Mouse (Mus musculus) thymus, adult 2 months (tissue): Measurements from ENCODE around the gene Scimp. TPM values are rescaled to one million over a fixed set of nuclear protein-coding genes. Genes with fewer than 3 reads are reported as not detected.
A peak's percentile ranks its signal among the peaks of the same experiment; 100 is the strongest.

ENCODE experiments used
- DNase-seq: peaks from one replicate; pipeline ENCODE4 v3.0.0; 2021
- H3K27ac ChIP-seq: fragments of 200-500 bp; 2 replicates; pipeline ENCODE4 v1.5.1; 2012; ENCODE audit warnings: low read length, control low read depth; ENCODE audit not compliant: control insufficient read depth, insufficient read depth
- H3K27me3 ChIP-seq: fragments of 200-500 bp; 2 replicates; pipeline ENCODE4 v1.6.1; 2012; ENCODE audit warnings: mild to moderate bottlenecking, low read length, moderate library complexity, mixed read lengths; ENCODE audit not compliant: control insufficient read depth, insufficient read depth
- H3K36me3 ChIP-seq: fragments of 200-500 bp; 2 replicates; pipeline ENCODE4 v1.6.1; 2012; ENCODE audit warnings: mild to moderate bottlenecking, low read length, moderate library complexity; ENCODE audit not compliant: control insufficient read depth, insufficient read depth
- H3K4me1 ChIP-seq: fragments of 200-500 bp; replicated peaks from 2 replicates; pipeline ENCODE4 v1.6.1; 2012; ENCODE audit warnings: low read length; ENCODE audit not compliant: control insufficient read depth, insufficient read depth
- H3K4me3 ChIP-seq: fragments of 200-500 bp; 2 replicates; pipeline ENCODE4 v1.5.1; 2012; ENCODE audit warnings: mild to moderate bottlenecking, low read length, control low read depth, moderate library complexity; ENCODE audit not compliant: control insufficient read depth, insufficient read depth
- CTCF ChIP-seq: fragments of 200-500 bp; IDR thresholded peaks from 2 replicates; pipeline ENCODE4 v1.5.1; 2012; ENCODE audit warnings: mild to moderate bottlenecking, control low read depth, low read length, moderate library complexity, borderline replicate concordance; ENCODE audit not compliant: control insufficient read depth, poor library complexity, insufficient read depth; ENCODE audit errors: extremely low read depth
- POLR2A ChIP-seq: fragments of 200-500 bp; IDR thresholded peaks from 2 replicates; pipeline ENCODE4 v1.6.1; 2012; ENCODE audit warnings: mild to moderate bottlenecking, low read length, control low read depth, moderate library complexity; ENCODE audit not compliant: control insufficient read depth, poor library complexity, insufficient read depth; ENCODE audit errors: extremely low read depth
- WGBS: fragments of 180-500 bp; shearing (Covaris S2); methylation state at CpG from one replicate; pipeline ENCODE4 v1.1.7; 2018; 5-methylcytosine and 5-hydroxymethylcytosine counted together
- polyA plus RNA-seq: library from polyadenylated mRNA; depleted of rRNA; stranded (reverse); fragments of >200 nt; gene quantifications from 2 replicates; pipeline ENCODE4 v1.2.3, GENCODE M21; 2012; rRNA removed

The Scimp gene
- polyA plus RNA-seq = 2.4 and 3.1 TPM in 2 replicates

DNA sequence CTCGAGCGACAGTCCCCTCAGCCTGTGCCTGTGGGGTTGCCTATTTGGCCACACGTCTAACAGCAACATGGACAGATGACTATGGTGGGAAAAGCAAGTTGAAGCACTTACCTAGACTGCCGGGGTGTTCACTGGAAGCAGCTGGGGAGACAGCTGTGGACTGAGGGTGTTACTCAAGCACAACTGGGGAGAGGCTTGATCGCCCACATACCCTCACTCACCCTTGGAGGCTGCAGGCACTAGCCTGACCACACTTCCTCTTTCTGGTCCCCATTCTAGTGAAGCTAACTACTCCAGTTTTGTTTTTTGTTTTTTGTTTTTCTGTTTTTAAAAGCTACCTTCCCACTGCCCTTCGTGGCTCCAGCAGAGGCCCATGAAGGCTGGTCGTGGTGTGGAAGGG, at the start of gene Scimp:
TSS of gene Scimp (minus strand) at position 222 of the 400 bp plus-strand sequence.
- Histone ChIP-seq H3K4me1 (no peaks in the 10 kb centered on the region), H3K27ac (no peak within 1 kb of the TSS), H3K4me3 (no peak within 1 kb of the TSS), H3K36me3 (no peaks in the 10 kb centered on the region), H3K27me3 (no peaks in the 10 kb centered on the region)
- TF ChIP-seq POLR2A (no peak), CTCF (no peak)
- WGBS = 22% methylated on average over 7 of the region's 7 CpGs
- no peak for DNase-seq

DNA sequence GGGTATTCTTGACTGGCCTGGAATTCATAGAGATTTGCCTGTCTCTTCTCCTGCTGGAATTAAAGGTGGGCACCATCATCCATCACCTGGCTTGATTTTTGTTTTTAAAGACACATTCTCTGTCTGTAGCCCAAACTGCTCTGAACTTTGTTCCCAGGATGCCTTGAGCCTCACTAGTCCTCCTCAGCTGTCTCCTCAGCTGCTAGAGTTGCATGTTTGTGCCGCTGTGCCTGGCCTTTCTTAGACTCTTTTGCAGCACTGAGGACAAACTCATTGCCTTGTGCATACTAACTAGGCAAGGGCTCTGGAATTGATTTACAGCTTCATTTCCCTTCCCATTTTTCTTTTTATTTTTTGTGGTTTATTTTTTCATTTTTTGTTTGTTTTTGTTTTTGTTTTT, 48.0 kb upstream of the Scimp start:
- no peak for DNase-seq
- Histone ChIP-seq H3K4me3 (no peak overlapping the region), H3K4me1 (no peaks in the 10 kb centered on the region), H3K36me3 (no peaks in the 10 kb centered on the region), H3K27ac (no peak overlapping the region), H3K27me3 (no peaks in the 10 kb centered on the region)
- 96% methylated on average over 1 of the region's 1 CpGs for WGBS
- TF ChIP-seq POLR2A (no peak), CTCF (no peak)

DNA sequence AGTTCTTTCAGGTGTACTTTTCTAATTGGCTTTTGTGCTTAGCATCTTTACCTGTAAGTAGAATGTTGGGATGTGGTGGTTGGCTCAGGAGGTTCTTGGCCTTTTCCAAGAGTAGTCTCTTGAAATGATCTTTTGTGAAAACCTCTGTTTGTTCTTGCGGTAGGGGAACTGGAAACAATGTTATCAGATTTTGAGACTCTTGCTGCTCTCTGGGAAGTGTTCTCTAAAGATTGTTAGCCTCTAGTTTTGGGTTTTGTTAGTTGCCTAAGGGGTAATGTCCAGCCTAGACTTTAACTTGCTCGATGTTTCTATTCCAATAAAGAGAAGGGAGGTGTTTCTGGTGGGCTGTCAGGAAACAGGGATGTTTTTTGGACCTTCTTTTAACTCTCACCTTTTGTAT, 33.6 kb upstream of the Scimp start:
- Histone ChIP-seq H3K27ac (no peak overlapping the region), H3K4me3 (no peak overlapping the region), H3K27me3 (no peaks in the 10 kb centered on the region), H3K4me1 (peaks cover 13% of the 10 kb centered on the region), H3K36me3 (no peaks in the 10 kb centered on the region)
- DNase-seq = no peak
- WGBS = 24% methylated on average over 2 of the region's 2 CpGs
- no peak for TF ChIP-seq CTCF
- no peak for TF ChIP-seq POLR2A

DNA sequence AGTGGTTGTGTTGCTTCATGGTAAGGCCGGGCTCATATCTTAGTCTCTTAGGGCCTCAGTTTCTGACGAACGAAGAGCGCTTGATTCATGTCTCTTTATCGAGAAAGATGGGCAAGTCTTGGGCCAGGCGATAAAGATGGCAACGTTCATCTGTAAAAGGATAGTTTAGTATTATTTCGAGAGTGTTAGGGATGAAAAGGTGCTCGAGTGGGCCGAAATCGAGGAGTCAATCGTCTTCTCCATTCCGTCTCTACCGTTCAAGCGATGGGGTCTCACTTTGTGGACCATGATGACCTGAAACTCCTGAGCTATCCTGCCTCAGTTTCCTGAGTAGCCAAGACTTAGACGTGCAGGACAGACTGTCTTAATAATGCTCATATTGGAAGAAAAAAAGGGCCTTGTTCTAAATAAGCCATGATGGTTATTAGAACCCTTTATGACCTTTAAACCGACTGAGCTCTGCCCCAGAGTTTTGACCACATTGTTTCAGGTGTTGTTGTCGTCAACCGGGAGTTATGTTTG, 33.1 kb upstream of the Scimp start:
- Histone ChIP-seq H3K4me1 (peaks cover 13% of the 10 kb centered on the region), H3K27ac (no peak overlapping the region), H3K27me3 (no peaks in the 10 kb centered on the region), H3K4me3 (peak overlapping the region; percentile 82), H3K36me3 (no peaks in the 10 kb centered on the region)
- TF ChIP-seq POLR2A (no peak), CTCF (no peak)
- no peak for DNase-seq
- WGBS = 13% methylated on average over 19 of the region's 19 CpGs

DNA sequence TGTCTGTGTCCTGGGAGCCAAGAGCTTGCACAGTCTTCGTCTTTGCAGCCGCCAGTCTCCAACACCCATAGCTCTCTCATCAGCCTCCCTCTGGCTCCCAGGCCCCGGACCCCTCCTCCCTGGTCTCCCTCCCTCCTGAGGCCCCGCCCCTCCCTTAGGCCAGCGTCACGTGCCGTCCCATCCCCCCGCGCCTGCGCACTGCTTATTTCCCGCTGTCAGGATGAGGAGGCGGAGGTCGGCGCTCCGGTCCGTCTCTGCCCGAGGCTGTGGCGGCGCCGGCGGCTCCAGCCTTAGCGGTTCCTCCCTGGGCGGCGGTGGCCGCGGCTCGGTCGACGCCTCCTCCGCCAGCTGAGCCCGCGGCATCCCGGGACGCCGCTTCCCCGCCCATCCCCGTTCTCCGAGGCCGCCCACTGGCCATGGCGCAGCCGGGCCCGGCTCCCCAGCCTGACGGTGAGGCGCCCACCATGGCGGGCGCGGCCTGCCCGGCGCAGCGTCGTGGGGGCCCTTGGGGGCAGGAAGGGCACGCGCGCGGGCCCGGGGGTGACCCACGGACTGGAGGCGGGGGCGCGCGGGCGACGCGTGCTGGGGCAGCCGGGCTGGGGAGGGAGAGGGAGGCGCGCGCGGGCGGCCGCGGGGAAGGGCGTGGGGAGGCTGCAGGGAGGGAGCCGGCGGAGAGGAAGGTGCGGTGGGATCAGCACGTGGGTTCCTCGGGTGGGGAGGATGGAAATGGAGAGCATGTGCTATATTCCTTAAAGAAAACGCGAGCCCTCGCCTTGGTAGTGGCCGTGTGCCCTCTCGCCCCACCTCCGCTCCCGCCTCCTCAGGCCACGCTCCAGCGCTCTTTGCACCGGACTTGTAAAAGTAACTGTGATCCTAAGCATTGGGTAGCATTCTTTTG, 32.4 kb upstream of the Scimp start, which contains the start of gene Rabep1:
TSS of gene Rabep1 (plus strand) at position 220 of the 898 bp plus-strand sequence.
- peak; percentile 79 for TF ChIP-seq POLR2A
- peak; percentile 49; the same call in 1 of the 2 replicates for TF ChIP-seq CTCF
- H3K4me3 ChIP-seq = peak within 1 kb of the TSS; percentile 82
- WGBS = 1% methylated on average over 86 of the region's 88 CpGs

DNA sequence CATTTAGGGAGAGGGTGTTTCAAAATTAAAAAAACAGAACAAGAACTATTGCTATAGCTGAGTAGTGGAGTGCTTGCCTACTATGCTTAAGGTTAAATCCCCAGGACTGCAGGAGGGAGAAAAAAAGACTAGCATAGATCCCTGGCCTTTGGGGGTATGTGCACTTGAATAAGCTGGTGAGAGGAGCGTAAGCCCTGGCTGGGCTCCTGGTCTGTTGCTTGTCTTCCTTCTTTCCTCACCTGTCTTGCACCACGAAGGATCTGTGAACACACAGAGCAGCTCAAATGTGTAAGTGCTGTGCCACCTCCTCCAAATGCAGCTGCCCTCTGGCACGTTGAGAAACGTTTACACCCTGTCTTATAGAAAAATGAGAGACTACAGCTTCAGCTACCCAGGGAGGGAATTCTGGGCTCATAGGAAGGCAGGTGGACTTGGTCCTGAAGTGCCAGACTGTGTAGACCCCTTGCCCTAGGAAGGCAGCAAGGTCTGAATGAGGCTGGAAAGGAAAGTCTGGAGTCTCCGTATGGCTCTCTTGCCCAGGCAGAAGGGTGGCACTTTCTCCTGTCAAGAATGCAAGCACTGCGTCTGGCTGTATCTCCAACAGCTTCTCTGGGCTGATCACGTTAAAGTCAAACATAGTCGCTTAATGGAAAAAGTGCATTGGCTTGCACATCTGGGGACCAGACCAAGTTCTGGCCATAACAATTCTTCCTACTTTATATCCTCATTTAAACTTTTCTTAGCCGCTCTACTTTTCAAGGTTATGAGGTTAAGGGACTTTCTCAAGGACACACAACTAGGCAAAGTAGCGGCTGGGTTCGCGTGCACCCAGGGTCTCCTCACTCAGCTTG, 31.5 kb upstream of the Scimp start:
- WGBS = 47% methylated on average over 12 of the region's 12 CpGs
- Histone ChIP-seq H3K4me1 (peaks cover 13% of the 10 kb centered on the region), H3K4me3 (peak overlapping the region; percentile 82; the same call in 1 of the 2 replicates), H3K36me3 (no peaks in the 10 kb centered on the region), H3K27ac (no peak overlapping the region), H3K27me3 (no peaks in the 10 kb centered on the region)
- DNase-seq = peak; percentile 2
- TF ChIP-seq POLR2A (no peak), CTCF (no peak)

More for the DNA sequence above, 32.4 kb upstream of the Scimp start, which contains the start of gene Rabep1:
- Histone ChIP-seq H3K4me1 (peaks cover 13% of the 10 kb centered on the region), H3K36me3 (no peaks in the 10 kb centered on the region), H3K27me3 (no peaks in the 10 kb centered on the region), H3K27ac (no peak within 1 kb of the TSS)
- DNase-seq = peak; percentile 94
